Mouse (Mus musculus) thymus, postnatal 36 days (tissue): ENCODE data around the gene Ring1.

Experiments
- DNase-seq, 2 experiments: peaks; one replicate each; pipeline ENCODE4 v3.0.0; 2022; ENCODE audit warnings: mixed read lengths in 2 of 2

Ring1 gene

DNA sequence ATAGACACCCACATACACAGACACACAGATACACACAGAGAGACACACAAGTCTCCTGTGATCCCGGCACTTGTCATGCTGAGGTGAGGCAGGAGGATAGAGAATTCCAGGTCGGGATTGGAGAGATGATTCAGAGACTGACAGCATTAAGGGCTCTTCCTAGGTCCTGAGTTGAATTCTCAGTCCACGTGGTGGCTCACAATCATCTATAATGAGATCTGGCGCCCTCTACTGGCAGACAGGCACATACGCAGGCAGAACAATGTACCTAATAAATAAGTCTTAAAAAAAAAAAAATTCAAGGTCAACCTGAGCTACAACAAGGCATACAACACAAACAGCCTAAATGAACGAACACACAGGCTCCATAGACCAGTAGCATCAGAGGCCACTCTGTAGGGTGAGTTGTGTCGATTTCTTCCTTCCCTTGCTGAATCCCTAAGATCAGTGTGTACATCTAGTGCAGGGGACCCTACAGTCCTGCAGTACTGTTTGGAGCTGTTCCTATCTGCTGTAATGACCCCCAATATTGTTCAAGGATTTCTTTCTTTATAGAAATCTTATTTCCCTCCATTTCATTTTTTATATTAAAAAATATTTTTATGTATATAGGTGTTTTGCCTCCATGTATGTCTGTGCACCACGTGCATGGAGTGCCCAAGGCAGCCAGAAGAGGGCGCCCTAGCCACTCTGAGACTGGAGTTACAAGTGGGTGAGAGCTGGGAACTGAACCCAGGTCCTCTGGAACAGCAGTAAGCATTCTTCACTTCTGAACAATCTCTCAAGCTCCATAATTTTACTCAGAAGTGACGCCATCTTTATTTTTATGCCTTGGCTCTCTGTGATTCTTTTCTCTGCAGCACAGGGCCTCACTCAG, 32.5 kb downstream of the Ring1 start:
- peak in 1 of 2 experiments; percentile 27 for DNase-seq

DNA sequence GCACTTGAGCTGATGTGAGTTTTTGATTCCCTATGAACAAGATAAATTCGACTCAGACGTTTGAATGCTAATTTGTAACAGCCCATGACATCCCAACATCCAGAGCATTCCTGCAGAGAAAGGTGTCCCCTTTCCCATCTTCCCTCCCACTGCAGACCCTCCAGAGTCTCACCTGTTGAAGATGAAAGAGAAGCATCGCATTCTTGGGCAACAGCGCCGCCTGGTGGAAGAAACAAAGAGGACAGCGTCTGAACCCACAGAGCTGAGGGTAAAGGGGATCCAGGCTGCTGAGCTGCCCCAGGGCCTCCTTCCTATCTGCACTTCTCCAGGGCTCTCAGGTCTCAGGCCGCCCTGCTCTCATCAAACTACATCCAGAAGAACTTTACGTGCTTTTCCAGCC, 42.3 kb downstream of the Ring1 start:
- peak; percentile 77 to 79 for DNase-seq

DNA sequence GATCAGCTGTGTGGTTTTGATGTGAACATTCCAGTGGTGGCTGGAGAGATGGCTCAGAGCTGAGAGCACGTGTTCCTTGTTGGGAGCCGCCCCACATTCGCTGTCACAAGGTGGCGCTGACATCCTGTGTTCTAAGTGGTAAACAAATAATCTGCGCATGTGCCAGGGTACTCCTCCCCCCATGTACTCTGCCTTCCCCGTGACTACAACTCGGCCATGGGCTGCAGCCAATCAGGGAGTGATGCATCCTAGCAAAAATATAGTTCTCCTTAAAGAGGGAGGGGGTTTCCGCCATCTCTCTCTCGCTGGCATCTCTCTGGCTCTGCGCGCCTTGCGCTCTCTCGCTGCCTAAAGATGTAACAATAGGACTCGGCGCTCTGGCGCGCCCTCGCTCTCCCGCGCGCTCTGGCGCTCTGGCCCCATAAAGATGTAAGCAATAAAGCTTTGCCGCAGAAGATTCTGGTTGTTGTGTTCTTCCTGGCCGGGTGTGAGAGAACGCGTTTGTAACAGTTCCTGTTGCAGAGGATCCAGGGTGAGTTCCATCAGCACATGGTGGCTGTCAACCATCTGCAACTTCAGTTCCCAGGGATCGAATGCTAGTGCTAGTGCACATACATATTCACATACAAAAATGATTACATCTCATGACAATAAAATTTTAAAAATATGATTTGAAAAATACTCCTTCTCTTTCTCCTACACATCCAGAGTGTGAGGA, 43.1 kb downstream of the Ring1 start:
- DNase-seq: peak; percentile 87 to 89

DNA sequence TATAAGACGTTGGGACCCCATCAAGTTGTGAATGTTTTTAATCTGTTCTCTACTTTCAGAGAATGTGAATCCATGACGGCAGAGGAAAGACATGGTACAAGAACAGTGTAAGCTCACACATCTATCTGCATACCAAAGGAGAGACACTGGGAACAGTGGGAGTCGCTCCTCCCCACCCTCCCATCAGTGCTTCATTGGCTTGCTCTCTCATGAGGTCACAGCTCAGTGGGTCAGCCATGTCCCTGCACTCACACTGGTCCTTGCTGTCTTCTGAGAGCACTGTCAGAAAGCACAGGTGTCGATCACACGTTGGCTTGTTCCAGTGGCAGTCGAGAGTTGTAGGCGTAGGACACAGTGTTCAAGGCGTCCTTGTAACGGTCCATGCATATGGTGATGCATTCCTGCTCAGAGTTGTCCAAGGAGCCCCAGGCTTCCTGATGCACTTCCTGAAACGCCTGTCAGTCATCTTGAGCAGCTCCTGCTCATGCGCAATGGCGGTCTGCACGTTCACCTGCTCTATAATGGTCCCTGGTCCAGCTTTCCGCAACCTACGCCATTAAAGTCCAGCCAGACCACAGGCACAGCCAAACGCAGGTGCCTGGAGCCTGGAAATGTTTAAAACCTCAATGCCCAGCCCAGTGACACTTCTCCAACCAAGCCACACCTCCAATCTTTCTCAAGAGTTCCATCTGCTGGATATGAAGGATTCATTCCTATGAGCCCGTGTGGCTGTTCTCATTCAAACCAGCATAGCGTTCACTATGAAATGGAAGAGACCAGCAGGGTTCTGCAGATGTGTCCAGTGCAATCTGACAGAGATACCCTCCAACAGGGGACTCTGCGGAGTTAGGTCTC, 44.1 kb downstream of the Ring1 start:
- no peak for DNase-seq

DNA sequence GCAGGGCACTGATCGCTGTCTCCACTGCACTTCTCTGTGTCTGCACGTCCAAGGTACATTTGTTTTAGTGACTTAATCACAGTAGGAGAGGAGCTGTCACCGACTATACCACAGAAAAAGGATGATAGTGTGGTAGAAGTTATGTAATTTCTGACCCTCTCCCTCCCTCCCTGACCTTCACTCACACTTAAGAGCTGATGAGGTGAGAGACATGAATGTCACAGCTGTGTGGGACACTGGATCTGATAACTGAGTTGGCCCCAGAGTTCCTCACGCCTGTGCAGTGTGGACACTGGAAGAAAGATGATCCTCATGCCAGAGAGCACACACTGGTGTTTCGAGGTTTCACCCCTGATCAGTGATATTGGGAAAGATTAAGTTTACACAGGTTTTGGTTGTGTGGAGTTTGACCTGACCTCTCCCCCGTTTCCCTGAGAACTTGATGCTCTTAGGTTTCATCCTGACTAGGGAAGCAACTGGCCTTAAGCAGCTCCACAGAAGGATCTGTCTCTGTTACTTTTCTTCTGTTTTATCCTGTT, 44.9 kb downstream of the Ring1 start:
- DNase-seq: no peak

DNA sequence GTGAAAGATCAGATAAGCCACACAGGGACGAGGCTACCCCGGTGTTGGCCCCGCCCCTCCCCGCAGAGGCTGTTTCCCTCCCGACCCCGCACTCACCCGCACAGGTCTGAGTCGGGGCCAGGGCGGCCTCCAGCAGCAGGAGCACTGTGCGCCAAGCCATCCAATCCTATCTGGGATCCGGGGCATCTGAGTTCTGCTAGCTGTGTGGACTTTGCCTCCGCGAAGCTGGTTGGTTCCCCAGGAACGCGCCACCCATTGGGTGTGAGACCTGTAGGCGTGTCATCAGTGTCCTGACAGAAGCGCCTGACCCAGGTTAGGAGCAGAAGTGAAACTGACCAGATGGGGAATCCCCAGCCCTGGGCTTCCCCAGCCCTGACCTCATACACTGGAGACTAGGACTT, 45.8 kb downstream of the Ring1 start:
- DNase-seq: peak; percentile 54 to 62

DNA sequence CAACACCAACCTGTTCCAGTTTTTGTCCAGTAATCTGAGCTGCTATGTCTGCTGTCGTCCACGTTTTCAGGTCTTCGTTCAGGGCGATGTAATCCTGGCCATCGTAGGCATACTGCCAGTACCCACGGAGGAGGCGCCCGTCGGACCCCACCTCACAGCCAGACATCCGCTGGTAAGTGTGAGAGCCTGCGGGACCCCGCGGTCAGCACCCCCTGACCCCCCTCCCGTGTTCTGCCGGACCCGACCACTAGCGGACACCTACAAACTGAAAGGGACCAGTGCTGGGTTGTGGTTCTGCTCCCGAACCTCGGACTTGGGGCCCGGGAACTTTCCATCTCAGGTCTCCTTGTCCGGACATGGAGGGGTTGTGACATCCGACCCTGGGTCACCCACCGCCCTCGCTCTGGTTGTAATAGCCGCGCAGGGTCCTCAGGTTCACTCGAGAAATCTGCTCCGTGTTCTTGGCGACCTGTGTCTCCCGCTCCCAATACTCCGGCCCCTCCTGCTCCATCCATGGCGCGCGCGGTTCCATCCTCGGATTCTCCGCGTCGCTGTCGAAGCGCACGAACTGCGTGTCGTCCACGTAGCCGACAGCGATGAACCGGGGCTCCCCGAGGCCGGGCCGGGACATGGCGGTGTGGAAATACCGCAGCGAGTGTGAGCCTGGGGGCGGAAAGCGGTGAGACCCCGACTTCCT, 46.5 kb downstream of the Ring1 start:
- DNase-seq: no peak

DNA sequence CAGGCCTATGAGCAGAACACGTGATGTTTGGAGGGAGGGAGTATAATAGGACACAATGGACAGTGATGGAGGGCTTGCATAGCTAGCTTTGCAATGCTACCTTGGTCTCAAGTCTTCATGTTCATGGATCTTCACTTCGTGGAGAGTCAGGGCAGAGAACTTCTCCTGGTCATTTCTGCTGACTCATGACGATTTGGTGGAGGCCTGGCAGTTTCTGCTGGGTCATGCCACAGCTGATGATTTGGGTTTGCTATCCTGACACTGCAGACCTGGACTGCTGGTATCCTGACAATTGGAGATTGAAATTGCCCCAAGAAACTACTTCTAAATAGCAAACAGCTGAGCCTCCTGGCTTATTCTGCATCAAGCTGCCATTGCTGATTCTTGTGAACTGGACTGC, 50.9 kb downstream of the Ring1 start:
- DNase-seq: no peak

DNA sequence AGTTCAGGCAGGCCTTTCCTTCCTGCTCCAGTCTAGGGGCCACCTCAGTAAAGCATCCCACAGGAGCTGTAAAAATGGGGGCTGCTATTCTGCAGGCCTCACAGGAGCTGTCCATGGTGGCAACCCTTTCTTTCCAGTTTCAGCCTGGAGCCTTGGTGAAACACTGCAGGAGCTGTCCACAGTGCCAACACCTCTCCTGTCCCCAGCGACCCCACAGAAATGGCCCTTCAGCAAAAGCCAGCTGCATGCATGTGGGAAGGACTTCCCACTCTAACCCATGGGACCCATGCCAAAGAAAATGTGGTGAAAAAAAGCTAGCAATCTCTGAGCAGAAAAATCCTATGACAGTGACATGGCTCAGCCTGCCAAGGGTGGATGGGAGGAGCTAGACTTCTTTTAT, 51.8 kb downstream of the Ring1 start:
- DNase-seq: no peak
